Mouse (Mus musculus): ENCODE measurements at regions not wholly inside any gene's neighbourhood (a gene's known extent, or its start where the extent isn't known, plus 50 kb on each side); places are given as distances from the start of the nearest gene placed in this dataset.

DNA sequence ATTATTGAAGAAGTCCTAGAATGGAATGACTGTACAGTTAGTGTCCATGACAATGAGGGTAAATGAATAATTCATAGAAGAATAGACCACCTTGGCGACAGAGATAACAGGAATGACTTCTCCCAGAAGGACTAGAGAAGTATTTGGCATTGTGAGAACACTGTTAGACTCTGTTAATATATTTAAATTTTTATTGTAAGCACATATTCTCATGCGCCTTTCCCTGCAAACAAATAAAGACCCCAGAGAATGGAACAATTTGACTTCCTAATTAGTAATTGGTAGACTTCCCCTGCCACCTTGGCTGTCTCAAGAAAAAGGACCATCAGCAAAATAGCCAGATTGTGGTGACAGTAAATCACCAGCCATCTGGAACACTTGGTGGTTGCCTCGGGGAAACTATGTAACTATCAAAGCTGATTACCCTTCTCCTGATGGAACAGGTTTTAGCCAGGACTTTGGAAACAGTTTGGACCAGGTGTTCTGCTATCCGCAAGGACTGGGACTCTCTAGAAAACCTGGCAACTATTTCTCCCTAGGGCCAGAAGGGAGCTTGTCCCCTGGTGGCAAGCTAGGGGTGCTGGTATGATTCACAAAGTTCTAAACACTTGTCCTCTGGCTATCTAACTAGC lies 261.9 kb downstream of the Myh15 start:
- H3K4me3 ChIP-seq (ENCODE audit: extremely low read depth, insufficient read depth, insufficient read length), result no peak overlapping the region
- no peak for DNase-seq (ENCODE audit: low read depth in 1 of 2, low spot score in 2 of 2)
- 76% methylated on average over 4 of the region's 4 CpGs for WGBS
- H3K27ac ChIP-seq (ENCODE audit: insufficient read depth, low read length), result no peak overlapping the region
- no peaks in the 10 kb centered on the region for H3K36me3 ChIP-seq (ENCODE audit: control insufficient read depth, insufficient read depth, low read length)
- H3K4me1 ChIP-seq (ENCODE audit: control insufficient read depth, insufficient read depth, insufficient read length), result no peaks in the 10 kb centered on the region
- TF ChIP-seq CTCF (IDR thresholded peaks at IDR 0.05; ENCODE audit: extremely low read depth, insufficient read depth, insufficient read length, insufficient replicate concordance) (no peak), POLR2A (IDR thresholded peaks at IDR 0.05; ENCODE audit: low read depth, low read length) (no peak)
- no peaks in the 10 kb centered on the region for H3K27me3 ChIP-seq (ENCODE audit: control insufficient read depth, insufficient read depth, low read length)

DNA sequence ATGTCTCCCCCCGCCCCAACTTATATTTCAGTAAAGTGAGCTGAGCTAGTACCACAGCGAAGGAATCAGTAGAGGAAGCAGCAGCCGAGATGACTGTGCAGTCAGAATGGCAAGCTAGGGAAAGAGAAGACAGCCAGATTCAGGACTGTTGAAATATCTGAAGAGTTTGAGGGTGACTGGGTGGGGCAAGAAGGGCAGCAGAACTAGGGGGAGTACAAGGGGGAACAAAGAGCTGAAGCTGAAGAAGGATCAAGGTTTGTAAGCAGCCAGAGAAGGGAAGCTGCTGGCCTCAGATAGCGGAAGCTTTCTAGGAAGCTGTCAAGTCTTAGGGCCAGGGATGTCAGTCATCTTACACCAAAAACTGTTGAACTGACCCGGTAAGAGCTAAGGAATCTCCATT lies 262.5 kb downstream of the Myh15 start:
- Histone ChIP-seq H3K27me3 (ENCODE audit: control insufficient read depth, insufficient read depth, low read length) (no peaks in the 10 kb centered on the region), H3K4me3 (ENCODE audit: extremely low read depth, insufficient read depth, insufficient read length) (no peak overlapping the region), H3K36me3 (ENCODE audit: control insufficient read depth, insufficient read depth, low read length) (no peaks in the 10 kb centered on the region), H3K4me1 (ENCODE audit: control insufficient read depth, insufficient read depth, insufficient read length) (no peaks in the 10 kb centered on the region), H3K27ac (ENCODE audit: insufficient read depth, low read length) (no peak overlapping the region)
- 21% methylated on average over 5 of the region's 5 CpGs for WGBS
- DNase-seq (ENCODE audit: low read depth in 1 of 2, low spot score in 2 of 2), result no peak
- TF ChIP-seq POLR2A (IDR thresholded peaks at IDR 0.05; ENCODE audit: low read depth, low read length) (no peak), CTCF (IDR thresholded peaks at IDR 0.05; ENCODE audit: extremely low read depth, insufficient read depth, insufficient read length, insufficient replicate concordance) (no peak)

DNA sequence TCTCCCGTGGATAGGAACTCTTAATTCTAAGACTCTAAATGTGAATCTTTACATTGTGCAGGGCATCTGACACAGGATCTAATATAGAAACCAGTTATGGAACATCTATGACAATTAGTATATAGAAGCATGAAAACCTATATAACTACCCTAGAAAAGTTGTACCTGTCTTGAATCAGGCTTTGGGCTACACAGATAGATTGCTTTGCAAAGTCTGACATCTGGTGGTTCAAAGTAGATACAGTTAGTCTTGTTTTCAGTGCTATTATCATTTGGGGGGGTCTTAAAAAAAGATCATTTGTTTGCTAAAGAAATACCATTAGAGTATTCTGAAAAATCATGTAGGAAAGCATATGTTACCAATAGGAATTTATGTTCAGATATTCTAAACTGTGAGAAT lies 264.7 kb downstream of the Myh15 start:
- TF ChIP-seq CTCF (IDR thresholded peaks at IDR 0.05; ENCODE audit: extremely low read depth, insufficient read depth, insufficient read length, insufficient replicate concordance) (no peak), POLR2A (IDR thresholded peaks at IDR 0.05; ENCODE audit: low read depth, low read length) (no peak)
- no peak for DNase-seq (ENCODE audit: low read depth in 1 of 2, low spot score in 2 of 2)
- 76% methylated on average over 1 of the region's 1 CpGs for WGBS
- H3K27ac ChIP-seq (ENCODE audit: insufficient read depth, low read length), result no peak overlapping the region
- H3K27me3 ChIP-seq (ENCODE audit: control insufficient read depth, insufficient read depth, low read length), result no peaks in the 10 kb centered on the region
- no peak overlapping the region for H3K4me3 ChIP-seq (ENCODE audit: extremely low read depth, insufficient read depth, insufficient read length)
- no peaks in the 10 kb centered on the region for H3K36me3 ChIP-seq (ENCODE audit: control insufficient read depth, insufficient read depth, low read length)
- no peaks in the 10 kb centered on the region for H3K4me1 ChIP-seq (ENCODE audit: control insufficient read depth, insufficient read depth, insufficient read length)

DNA sequence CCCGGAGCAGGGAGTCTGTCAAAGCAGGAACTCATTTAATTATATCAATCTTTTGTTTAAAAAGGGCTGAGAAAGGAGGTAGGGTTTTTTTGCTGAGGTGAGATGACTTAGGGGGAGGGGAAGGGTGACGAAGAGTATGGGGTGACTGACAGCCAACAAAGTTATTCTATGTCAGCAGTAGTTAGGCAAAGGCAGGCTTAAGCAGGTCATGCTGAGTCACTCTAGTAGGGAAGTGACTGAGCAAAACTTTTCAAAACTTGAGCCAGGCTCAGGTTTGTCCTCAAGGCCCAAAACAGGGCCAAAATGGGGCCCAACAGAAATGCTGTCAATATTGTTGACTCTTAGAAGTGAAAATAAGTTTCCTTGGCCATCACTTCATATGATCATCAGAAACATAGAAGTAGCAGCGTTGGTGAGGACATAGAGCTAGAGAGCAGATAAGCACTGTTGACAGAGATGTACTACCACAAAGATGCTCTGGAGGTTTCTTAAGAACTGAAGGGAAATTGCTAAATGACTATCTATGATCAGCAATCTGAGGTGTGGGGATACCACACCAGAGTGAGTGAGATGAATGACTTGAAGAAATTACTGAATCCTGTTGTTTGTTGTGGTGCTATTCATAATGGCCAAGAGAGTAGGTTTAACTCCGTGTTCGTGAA lies 273.6 kb downstream of the Myh15 start:
- H3K36me3 ChIP-seq (ENCODE audit: control insufficient read depth, insufficient read depth, low read length), result no peaks in the 10 kb centered on the region
- no peaks in the 10 kb centered on the region for H3K4me1 ChIP-seq (ENCODE audit: control insufficient read depth, insufficient read depth, insufficient read length)
- no peaks in the 10 kb centered on the region for H3K27me3 ChIP-seq (ENCODE audit: control insufficient read depth, insufficient read depth, low read length)
- WGBS, result 83% methylated on average over 5 of the region's 5 CpGs
- H3K4me3 ChIP-seq (ENCODE audit: extremely low read depth, insufficient read depth, insufficient read length), result no peak overlapping the region
- no peak overlapping the region for H3K27ac ChIP-seq (ENCODE audit: insufficient read depth, low read length)
- DNase-seq (ENCODE audit: low read depth in 1 of 2, low spot score in 2 of 2), result no peak
- no peak for TF ChIP-seq POLR2A (IDR thresholded peaks at IDR 0.05; ENCODE audit: low read depth, low read length)
- no peak for TF ChIP-seq CTCF (IDR thresholded peaks at IDR 0.05; ENCODE audit: extremely low read depth, insufficient read depth, insufficient read length, insufficient replicate concordance)

DNA sequence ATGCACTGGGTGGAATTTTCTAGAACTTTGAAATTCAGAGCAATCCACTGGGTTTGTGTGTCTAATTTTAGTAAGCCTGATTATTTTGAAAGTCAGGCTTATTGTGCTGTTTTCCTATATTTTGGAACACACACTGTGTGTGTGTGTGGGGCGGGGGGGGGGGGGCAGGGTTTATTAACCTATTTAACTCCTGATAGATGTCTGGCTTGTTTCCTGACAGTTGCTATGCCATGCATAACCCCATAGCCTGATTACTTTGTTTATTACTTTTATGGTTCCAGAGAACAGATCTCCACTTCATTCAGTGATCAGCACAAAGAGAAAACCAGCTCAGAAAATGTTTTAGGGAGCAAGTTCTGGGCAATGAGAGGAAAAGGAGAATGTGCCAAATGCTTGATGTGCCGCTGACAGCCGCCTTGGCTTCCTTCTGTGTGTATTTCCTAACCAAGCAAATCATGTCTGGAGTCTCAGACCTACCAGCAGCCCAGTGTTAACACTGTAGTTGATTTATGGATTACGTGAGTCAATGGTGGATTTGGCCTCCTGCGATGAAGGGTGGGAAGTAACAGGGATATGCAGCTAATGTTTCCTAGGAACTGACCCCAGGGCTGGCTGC lies 274.9 kb downstream of the Myh15 start:
- Histone ChIP-seq H3K27me3 (ENCODE audit: control insufficient read depth, insufficient read depth, low read length) (no peaks in the 10 kb centered on the region), H3K27ac (ENCODE audit: insufficient read depth, low read length) (no peak overlapping the region), H3K36me3 (ENCODE audit: control insufficient read depth, insufficient read depth, low read length) (no peaks in the 10 kb centered on the region), H3K4me3 (ENCODE audit: extremely low read depth, insufficient read depth, insufficient read length) (no peak overlapping the region), H3K4me1 (ENCODE audit: control insufficient read depth, insufficient read depth, insufficient read length) (no peaks in the 10 kb centered on the region)
- TF ChIP-seq CTCF (IDR thresholded peaks at IDR 0.05; ENCODE audit: extremely low read depth, insufficient read depth, insufficient read length, insufficient replicate concordance) (no peak), POLR2A (IDR thresholded peaks at IDR 0.05; ENCODE audit: low read depth, low read length) (no peak)
- no peak for DNase-seq (ENCODE audit: low read depth in 1 of 2, low spot score in 2 of 2)
- whole genome bisulfite sequencing, result 81% methylated on average over 5 of the region's 5 CpGs

DNA sequence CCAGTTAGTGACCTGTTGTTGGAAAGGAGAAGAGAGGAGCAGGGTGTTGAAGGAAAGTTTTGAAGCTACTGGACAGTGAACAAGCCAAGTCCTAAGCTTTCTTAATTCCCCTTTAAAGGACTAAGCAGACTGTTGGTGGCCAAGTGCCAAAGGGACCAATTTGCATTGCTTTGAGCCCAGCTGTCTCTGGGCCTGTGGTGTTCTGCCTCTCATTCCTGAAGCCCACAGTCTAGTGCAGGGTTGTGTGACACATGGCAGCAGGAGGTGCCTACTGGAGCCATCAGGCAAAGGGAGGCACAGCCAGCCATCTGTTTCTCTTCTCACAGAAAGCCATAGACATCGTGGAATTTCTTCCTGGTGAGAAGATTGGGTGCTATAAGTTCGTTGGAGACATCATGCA lies 278.6 kb downstream of the Myh15 start:
- H3K27ac ChIP-seq (ENCODE audit: insufficient read depth, low read length), result no peak overlapping the region
- 53% methylated on average over 2 of the region's 2 CpGs for WGBS
- TF ChIP-seq POLR2A (IDR thresholded peaks at IDR 0.05; ENCODE audit: low read depth, low read length) (no peak), CTCF (IDR thresholded peaks at IDR 0.05; ENCODE audit: extremely low read depth, insufficient read depth, insufficient read length, insufficient replicate concordance) (no peak)
- H3K4me3 ChIP-seq (ENCODE audit: extremely low read depth, insufficient read depth, insufficient read length), result no peak overlapping the region
- no peak for DNase-seq (ENCODE audit: low read depth in 1 of 2, low spot score in 2 of 2)
- H3K27me3 ChIP-seq (ENCODE audit: control insufficient read depth, insufficient read depth, low read length), result no peaks in the 10 kb centered on the region
- no peaks in the 10 kb centered on the region for H3K4me1 ChIP-seq (ENCODE audit: control insufficient read depth, insufficient read depth, insufficient read length)
- no peaks in the 10 kb centered on the region for H3K36me3 ChIP-seq (ENCODE audit: control insufficient read depth, insufficient read depth, low read length)

DNA sequence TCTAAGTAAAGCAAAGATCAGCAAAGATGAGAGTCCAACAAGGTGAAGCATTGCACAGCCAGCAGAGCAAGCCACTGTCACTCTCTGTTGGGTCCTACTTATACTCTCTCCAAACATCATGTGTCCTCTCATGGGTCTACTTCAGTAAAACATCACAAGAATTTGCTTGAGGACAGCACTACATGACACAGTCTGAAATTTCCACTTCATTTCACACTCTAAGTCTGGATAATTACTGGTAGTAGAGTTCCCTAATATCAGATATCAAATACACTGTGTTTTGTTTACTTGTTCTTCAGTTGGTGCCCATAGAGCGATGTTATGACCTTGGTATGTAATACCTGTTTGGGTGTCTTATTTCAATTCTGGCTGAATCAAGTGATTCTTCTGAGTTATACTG lies 280.7 kb downstream of the Myh15 start:
- H3K27me3 ChIP-seq (ENCODE audit: control insufficient read depth, insufficient read depth, low read length), result no peaks in the 10 kb centered on the region
- no peak overlapping the region for H3K27ac ChIP-seq (ENCODE audit: insufficient read depth, low read length)
- DNase-seq (ENCODE audit: low read depth in 1 of 2, low spot score in 2 of 2), result no peak
- H3K36me3 ChIP-seq (ENCODE audit: control insufficient read depth, insufficient read depth, low read length), result no peaks in the 10 kb centered on the region
- no peak overlapping the region for H3K4me3 ChIP-seq (ENCODE audit: extremely low read depth, insufficient read depth, insufficient read length)
- no peaks in the 10 kb centered on the region for H3K4me1 ChIP-seq (ENCODE audit: control insufficient read depth, insufficient read depth, insufficient read length)
- WGBS, result 90% methylated on average over 1 of the region's 1 CpGs
- TF ChIP-seq CTCF (IDR thresholded peaks at IDR 0.05; ENCODE audit: extremely low read depth, insufficient read depth, insufficient read length, insufficient replicate concordance), result no peak
- no peak for TF ChIP-seq POLR2A (IDR thresholded peaks at IDR 0.05; ENCODE audit: low read depth, low read length)

Data from spleen, adult 2 months (tissue).